Mouse (Mus musculus) left cerebral cortex, adult 11 months (tissue): ENCODE results near the gene Dock4.

Source experiments
- DNase-seq: peaks from one replicate; pipeline ENCODE4 v3.0.0; 2022; ENCODE audit warnings: low spot score

The Dock4 gene

GRCm38 (mm10) chr12:40445648-40446449, at the start of gene Dock4, which contains the start of gene Zfp277:
Gene Dock4 (plus strand): TSS chr12:40445952.
Gene Zfp277 (minus strand): TSS chr12:40445902.
- DNase-seq: peak; percentile 99

GRCm38 (mm10) chr12:40398916-40399315, 46.8 kb upstream of the Dock4 start:
- DNase-seq: no peak

DNA sequence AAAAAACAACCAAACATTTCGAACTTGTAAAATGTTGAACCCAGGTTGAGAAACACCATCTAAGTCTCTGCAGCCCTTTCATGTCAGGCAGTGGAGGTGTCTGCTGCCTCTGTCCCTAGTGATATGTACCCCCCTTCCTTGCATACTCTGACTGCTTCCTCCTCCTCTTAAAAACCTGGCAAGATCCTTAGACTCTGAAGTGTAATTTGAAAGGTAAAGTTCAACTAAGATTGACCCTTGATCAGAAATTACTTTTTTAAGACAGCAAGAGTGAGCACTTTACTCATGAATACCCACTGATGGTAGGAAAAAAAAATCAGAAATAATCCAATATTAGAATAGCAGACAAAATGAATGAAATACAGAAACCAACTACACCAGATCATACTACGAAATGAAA, 46.4 kb upstream of the Dock4 start:
- no peak for DNase-seq

- DNase-seq: no peak
Measured at GRCm38 (mm10) chr12:40399812-40400211, 45.9 kb upstream of the Dock4 start.

DNA sequence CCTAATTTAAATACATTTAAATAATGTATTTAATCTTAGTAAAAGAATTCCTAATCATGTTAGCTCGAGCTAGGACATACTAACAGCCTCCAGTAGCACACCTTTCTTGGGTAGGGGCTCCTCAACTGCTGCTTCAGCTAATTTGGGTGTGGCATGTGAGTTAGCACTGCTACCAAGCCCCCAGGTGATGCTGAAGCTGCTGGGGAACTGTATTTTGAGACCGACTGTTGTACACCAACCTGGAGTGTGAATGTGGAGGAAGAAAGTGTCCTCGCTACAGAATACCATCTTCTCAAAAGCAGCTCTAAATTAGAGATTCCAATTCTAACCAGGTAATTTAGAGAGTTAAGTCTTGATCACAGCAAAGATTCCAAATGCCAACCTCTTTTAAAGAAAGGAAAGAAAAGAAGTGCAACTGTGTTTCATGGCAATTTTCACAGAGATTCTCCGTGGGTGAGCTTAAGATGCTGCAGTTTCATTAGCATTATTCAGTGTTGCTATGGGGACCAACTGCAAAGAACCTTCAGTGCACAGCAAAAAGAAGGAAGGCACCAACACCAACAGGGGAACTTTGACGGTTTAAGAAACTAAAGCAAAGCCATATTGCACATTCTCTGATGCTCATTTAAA, 31.0 kb upstream of the Dock4 start:
- DNase-seq: peak; percentile 56

DNA sequence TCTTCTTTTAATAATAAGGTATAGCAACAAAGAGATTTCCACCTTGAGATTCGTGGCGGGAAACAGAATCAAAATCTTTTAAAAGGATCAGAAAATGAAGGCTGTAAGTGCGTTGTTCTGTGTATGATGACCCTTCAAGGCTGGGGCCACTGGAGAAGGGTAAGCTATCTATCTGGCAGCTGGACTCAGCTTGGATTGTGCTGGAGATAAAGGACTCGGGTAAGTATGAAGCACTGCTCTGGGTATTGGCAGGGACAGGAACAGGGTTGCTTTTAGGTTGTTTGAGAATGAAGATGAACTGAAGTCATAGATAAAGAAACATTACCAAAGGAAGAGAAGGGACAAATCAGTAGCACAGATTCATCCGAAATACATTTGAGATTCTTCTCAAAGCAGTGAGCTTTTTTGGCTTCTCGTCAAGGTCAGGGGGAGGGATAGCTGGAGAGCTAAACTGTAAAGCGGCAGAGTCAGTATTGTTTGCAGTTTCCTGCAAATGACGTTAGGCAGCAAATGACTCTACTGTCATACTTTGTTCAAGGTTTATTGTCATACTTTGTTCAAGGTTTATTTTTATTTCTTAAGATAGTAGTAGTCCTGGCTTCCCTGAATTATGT, 30.3 kb upstream of the Dock4 start:
- DNase-seq: no peak

DNA sequence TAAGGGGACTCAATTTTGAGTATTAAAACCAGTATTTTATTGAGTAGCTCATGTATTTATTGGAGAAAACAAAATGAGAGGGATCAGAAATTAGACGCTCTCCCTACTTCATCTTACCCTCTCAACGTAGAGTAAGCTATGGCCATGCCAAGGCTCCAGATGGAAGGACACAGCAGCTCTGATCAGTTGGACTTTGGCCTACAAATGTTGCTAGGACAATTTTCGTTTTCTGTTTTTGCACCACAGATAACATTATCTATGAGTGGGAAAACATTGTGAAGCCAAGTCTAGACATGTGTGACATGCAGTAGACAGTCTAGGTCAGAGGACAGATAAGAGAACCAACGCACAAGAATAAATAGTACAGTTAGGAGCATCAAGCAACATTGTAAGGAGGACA, 28.5 kb upstream of the Dock4 start:
- no peak for DNase-seq

DNA sequence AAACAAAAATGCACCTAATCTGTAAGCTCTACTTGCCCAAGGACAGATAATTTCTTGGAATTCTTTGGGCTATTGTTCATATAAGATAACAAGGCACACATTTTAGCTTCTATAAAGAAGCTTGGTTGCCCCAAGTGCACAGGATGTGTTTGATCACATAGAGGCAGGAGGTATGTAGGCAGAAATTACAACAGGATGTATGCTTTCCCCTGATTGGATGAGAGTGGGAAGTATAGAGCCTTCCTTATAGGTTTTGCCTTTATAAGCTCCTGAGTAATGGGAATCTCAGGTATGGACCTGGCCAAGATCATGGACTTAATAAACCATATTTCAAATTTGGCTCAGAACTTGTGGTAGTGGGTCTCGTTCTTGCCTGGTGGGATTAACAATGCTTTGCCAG, 20.8 kb upstream of the Dock4 start:
- DNase-seq: no peak

GRCm38 (mm10) chr12:40427606-40428005, 18.1 kb upstream of the Dock4 start:
- DNase-seq: no peak

GRCm38 (mm10) chr12:40429976-40430375, 15.8 kb upstream of the Dock4 start:
- no peak for DNase-seq

GRCm38 (mm10) chr12:40431075-40431474, 14.7 kb upstream of the Dock4 start:
- no peak for DNase-seq

DNA sequence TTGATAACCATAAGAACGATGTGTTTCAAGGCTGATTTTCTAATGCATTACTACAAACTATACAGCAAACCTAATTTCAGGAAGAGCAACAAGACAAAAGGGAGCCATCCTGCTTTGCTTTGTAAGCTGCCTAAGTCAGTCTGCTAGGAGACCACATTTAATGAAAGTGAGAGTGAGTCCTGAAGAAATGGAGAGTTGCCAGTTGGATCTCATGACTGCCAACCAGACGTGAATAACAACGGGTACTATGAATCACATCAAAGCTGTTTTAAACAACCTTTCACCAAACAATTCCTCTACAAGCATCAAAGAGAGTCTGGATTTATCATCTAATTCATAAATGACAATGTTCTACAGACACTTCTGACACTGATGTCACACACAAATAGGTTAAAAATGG, 11.7 kb upstream of the Dock4 start:
- no peak for DNase-seq

DNA sequence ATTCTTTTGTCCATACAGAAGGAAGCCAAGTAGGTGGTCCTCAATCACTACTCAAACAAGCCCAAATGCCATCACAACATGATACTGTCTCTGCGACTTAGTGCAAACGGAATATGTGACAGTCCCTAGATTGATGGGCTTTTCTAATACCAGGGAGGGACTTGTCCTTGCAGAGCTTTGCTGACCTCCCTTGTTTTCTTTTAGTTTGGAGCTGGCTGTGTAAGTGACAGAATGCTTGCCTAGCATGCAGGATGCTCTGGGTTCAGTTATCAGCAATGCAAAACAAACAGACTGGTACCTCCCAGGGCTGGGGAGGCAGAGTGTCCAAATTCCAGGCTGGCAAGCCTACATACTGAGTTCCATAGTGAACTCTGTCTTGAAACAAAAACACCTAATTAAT, 7.7 kb upstream of the Dock4 start:
- no peak for DNase-seq

- DNase-seq: no peak
Measured at GRCm38 (mm10) chr12:40445206-40445605, 546 bp upstream of the Dock4 start.

GRCm38 (mm10) chr12:40446450-40447381, 964 bp downstream of the Dock4 start:
- peak; percentile 19 for DNase-seq

GRCm38 (mm10) chr12:40447561-40448355, 2.0 kb downstream of the Dock4 start:
- no peak for DNase-seq

DNA sequence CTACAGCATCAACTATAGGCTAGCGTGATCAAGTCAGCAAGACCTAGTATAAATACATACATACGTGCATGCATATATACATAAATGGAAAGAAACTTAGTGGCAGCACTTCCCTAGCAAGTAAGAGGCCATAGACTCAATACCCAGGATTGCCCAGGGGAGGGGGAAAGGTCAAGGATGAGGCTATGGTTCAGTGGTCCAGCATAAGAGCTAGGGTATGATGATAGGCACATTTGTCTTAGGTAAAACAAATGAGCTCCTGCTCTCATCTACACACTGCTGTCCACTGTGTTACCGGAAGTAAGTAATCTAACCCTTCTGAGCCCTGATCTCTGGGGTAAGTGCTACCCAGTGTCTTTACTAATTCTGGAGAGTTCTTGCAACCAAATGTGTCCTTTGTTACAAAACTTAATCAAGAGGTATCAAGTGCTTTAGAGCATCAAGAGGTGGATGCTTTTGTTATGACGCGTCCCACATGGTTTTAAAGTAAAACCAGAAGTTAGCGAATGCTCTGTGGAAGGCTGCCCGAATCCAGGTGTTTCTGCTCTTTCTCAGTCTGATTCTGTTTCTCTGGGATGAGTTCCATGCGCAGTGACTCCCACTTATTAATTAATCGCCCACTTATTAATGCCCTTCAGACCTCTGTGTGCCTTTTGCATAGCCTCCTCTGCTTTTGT, 3.5 kb downstream of the Dock4 start:
- DNase-seq: no peak

DNA sequence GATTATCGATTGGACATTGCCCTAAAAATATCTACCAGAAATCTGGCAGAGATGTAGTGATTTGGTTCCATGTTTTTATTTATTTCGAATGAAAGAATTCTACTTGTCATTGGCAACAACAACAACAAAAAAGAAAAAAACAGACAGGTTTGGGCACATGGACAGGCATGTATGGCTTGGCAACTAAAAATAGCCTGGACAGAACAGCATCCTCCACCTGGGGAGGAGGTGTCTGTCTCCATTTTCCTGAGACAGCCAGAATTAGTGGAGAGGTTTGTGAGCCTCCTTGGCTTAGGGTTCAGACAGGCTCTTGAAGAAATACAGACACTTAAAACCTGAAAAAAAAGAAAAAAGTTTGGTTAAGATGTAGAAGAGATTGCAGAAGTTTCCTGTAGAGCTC, 10.8 kb downstream of the Dock4 start:
- no peak for DNase-seq

GRCm38 (mm10) chr12:40458977-40459376, 13.2 kb downstream of the Dock4 start:
- DNase-seq: no peak

- DNase-seq: no peak
Measured at GRCm38 (mm10) chr12:40459673-40460265, 14.0 kb downstream of the Dock4 start.
